Mouse (Mus musculus) inflammation-experienced regulatory T-cells, adult 16 weeks (primary cell): ENCODE measurements around the gene D930048N14Rik. TPM values are rescaled to one million over a fixed set of nuclear protein-coding genes. Genes with fewer than 3 reads are reported as not detected.

Source experiments
- polyA plus RNA-seq: library from polyadenylated mRNA; unstranded; fragments of 100-300 nt; shearing (Covaris generic); gene quantifications from one replicate; pipeline ENCODE4 v1.2.1, GENCODE M21; 2017

The D930048N14Rik gene
- polyA plus RNA-seq, result 0.91 TPM

GRCm38 (mm10) chr11:51650691-51651515, at the start of gene D930048N14Rik, which contains the start of gene N4bp3:
Gene D930048N14Rik, plus strand, starts transcription at chr11:51650954.
Gene N4bp3, minus strand, starts transcription at chr11:51650842.

GRCm38 (mm10) chr11:51606447-51607095, 44.2 kb upstream of the D930048N14Rik start, which contains the start of gene Hnrnpab:
Gene Hnrnpab, minus strand, starts transcription at chr11:51606847.

GRCm38 (mm10) chr11:51619409-51620060, 31.2 kb upstream of the D930048N14Rik start, which contains the start of gene Nhp2:
Gene Nhp2, plus strand, starts transcription at chr11:51619735.

DNA sequence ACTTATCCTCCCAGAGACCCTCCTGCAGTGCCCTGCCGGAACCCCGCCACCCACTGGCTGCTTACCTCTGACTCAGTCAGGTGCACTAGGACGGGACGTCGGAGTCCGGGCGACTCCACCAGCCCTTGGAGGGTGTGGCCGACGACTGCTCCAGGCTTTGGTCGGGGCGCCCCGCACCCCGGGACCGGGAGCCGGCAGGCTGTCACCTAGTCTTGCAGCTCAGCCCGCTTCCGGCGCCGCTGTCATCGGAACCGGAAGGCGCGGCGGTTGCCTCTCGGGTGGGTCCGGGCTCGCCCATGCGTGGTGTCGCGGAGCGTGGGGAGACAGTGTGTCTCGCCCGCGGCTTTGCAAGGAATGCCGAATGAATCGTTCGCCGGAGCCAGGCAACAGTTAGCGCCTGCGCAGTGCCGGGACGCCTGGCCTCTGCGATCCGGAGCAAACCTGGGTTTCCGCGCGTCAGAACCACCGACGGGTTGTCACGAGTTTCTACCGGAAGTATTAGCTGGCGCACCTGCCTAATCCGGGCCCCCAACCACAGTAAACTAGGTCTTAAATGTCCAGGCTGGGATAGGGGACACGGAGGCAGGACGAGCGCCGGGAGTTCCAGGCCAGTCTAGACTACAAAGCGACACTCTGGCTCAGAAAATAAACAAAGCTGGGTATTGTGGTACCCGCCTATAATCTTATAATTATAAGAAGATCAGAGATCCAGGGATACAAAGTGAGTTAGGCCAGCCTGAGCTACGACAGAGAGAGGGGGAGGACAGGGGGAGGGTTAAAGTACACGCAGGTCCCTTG, 15.0 kb upstream of the D930048N14Rik start, which contains the start of gene Rmnd5b:
Gene Rmnd5b (minus strand): TSS at position 372 of the 798 bp plus-strand sequence.

DNA sequence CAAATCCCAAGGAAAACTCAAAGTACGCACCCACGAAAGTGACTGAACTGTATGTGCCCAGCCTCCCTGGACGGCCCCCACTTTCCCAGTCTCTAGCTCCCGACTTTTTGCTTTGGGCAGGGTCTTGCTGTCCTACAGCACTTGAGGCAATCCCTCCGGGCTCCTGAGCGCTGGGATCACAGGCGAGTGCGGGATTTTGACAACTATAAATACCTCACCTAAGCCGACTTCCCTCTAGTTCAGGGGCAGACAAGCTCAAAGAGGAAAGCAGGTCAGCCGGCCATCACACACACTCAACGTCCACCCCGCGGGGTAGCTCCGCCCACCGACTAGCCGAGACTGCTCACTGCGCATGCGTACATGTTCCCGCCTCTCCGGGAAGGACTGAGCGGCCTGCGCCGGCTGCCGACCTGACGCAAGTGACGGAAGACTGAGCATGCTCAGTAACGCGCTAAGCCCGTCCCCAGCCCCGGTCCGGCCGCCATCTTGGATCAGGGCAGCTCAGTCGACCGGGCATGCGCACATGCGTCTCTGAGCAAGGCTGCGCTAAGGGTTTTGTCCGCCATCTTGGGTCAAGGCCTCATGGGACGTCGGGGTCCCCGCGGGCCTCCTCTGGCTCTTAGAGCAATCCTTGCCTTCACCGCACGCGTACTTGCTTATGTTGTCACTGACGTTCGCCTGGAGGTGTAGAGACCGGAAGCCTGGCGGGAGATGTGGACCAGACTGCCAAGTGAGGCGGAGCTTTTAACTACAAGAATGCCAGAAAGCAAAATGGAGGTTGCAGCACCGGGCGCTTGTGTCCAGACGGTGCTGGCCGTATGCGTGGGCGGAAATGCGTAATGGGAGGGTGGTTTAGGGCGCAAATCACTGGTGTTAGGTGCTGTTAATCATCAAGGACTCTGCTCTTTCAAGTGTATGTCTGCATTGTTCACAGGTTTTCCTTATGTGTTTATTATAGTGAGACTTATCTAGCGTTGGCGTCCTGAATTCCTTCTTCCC, 37.9 kb downstream of the D930048N14Rik start, which contains the start of gene 0610009B22Rik:
Gene 0610009B22Rik (minus strand): TSS at position 545 of the 999 bp plus-strand sequence.

Other genes starting within 250 kb of the D930048N14Rik start
- gene Phykpl, start 66.2 kb upstream of the D930048N14Rik start, polyA plus RNA-seq, result 28.7 TPM
- 34.4 TPM for gene Hnrnpab, start 44.1 kb upstream of the D930048N14Rik start, polyA plus RNA-seq
- gene Nhp2, start 31.2 kb upstream of the D930048N14Rik start, polyA plus RNA-seq, result 100 TPM
- 91.0 TPM for gene Rmnd5b, start 15.1 kb upstream of the D930048N14Rik start, polyA plus RNA-seq
- 10.7 TPM for gene N4bp3, start 112 bp upstream of the D930048N14Rik start, polyA plus RNA-seq
- gene 0610009B22Rik, start 37.9 kb downstream of the D930048N14Rik start, polyA plus RNA-seq, result 20.0 TPM
- gene Sec24a, start 112.7 kb downstream of the D930048N14Rik start, polyA plus RNA-seq, result 31.1 TPM
- gene Sar1b, start 112.7 kb downstream of the D930048N14Rik start, polyA plus RNA-seq, result 136 TPM
- 10.1 TPM for gene Jade2, start 206.7 kb downstream of the D930048N14Rik start, polyA plus RNA-seq